Comparison of ENCODE assay signal across 18 mouse cellular contexts in genomic region chr6:137001267-137002168, GRCm38 (mm10). TPM values are rescaled to one million over a fixed set of nuclear protein-coding genes. Genes with fewer than 3 reads are reported as not detected.
DNase-seq lines count a peak whose midpoint lies in the region; ATAC-seq and TF ChIP-seq lines count a peak whose summit lies in the region.
"Had no signal": no experiment of that assay in that cellular context is flagged by ENCODE, and none has a peak within 500 bp of the region (broad histone marks: within the 10 kb centered on the region; RNA-seq: fewer than 3 reads in every experiment).

No protein-coding gene starts in this region.

- WGBS in heart, embryonic 11.5 days (ENCODE audit: insufficient replicate concordance), result 70% methylated on average over 6 of the region's 6 CpGs
- 64% methylated on average over 6 of the region's 6 CpGs for whole genome bisulfite sequencing in lung, embryonic 15.5 days
- WGBS in embryonic facial prominence, embryonic 14.5 days, result 80% methylated on average over 6 of the region's 6 CpGs
- WGBS in small intestine, adult 2 months, result 46% methylated on average over 6 of the region's 6 CpGs

- no peak for TF ChIP-seq CTCF in small intestine, adult 2 months (IDR thresholded peaks at IDR 0.05; ENCODE audit: extremely low read depth, insufficient read length, insufficient replicate concordance, low read depth, low read length)

- no peak overlapping the region for H3K4me2 ChIP-seq in heart, embryonic 11.5 days
- H3K4me2 ChIP-seq in lung, embryonic 15.5 days, result no peak overlapping the region
- no peak overlapping the region for H3K4me2 ChIP-seq in embryonic facial prominence, embryonic 14.5 days (ENCODE audit: low read depth, low read length)

- H3K27ac ChIP-seq in heart, embryonic 11.5 days (ENCODE audit: low read depth, low read length), result no peak overlapping the region
- peak overlapping the region; percentile 67 for H3K27ac ChIP-seq in lung, embryonic 15.5 days
- no peak overlapping the region for H3K27ac ChIP-seq in embryonic facial prominence, embryonic 14.5 days (replicated peaks; ENCODE audit: low read depth, low read length)
- peak overlapping the region; percentile 78 for H3K27ac ChIP-seq in small intestine, adult 2 months (ENCODE audit: insufficient read depth, low read depth, low read length)

- H3K4me3 ChIP-seq in heart, embryonic 11.5 days (ENCODE audit: low read depth, low read length), result no peak overlapping the region
- no peak overlapping the region for H3K4me3 ChIP-seq in lung, embryonic 15.5 days
- no peak overlapping the region for H3K4me3 ChIP-seq in embryonic facial prominence, embryonic 14.5 days (ENCODE audit: low read depth, low read length)
- no peak overlapping the region for H3K4me3 ChIP-seq in small intestine, adult 2 months (ENCODE audit: low read depth, low read length)

- H3K4me1 ChIP-seq in heart, embryonic 11.5 days (ENCODE audit: control insufficient read depth, insufficient read depth, low read length), result no peaks in the 10 kb centered on the region; the same call in 1 of the 2 replicates
- peaks cover 11% of the 10 kb centered on the region for H3K4me1 ChIP-seq in lung, embryonic 15.5 days
- H3K4me1 ChIP-seq in embryonic facial prominence, embryonic 14.5 days (ENCODE audit: control insufficient read depth, insufficient read depth, low read length), result no peaks in the 10 kb centered on the region
- H3K4me1 ChIP-seq in small intestine, adult 2 months (ENCODE audit: control insufficient read depth, insufficient read depth, insufficient read length, low read length), result peaks cover 6% of the 10 kb centered on the region

- H3K27me3 ChIP-seq in heart, embryonic 11.5 days (ENCODE audit: control insufficient read depth, insufficient read depth, low read length), result no peaks in the 10 kb centered on the region
- H3K27me3 ChIP-seq in lung, embryonic 15.5 days, result no peaks in the 10 kb centered on the region
- no peaks in the 10 kb centered on the region for H3K27me3 ChIP-seq in embryonic facial prominence, embryonic 14.5 days (replicated peaks; ENCODE audit: control insufficient read depth, insufficient read depth, low read length)
- H3K27me3 ChIP-seq in small intestine, adult 2 months (ENCODE audit: control insufficient read depth, insufficient read depth, low read length), result no peaks in the 10 kb centered on the region
- H3K27me3 ChIP-seq: Patski had no signal

- 0 out of 2 replicates have a peak, but pooled peaks have one; percentile 31 for ATAC-seq in heart, embryonic 11.5 days (replicated peaks; ENCODE audit: insufficient number of reproducible peaks, low FRiP score, low TSS enrichment)
- peak; percentile 75; the same call in 1 of the 2 replicates for ATAC-seq in lung, embryonic 15.5 days (ENCODE audit: borderline replicate concordance, extremely low read depth, low FRiP score, low TSS enrichment)
- no peak for ATAC-seq in embryonic facial prominence, embryonic 14.5 days (ENCODE audit: low read depth)
- ATAC-seq: Patski had no signal

- H3K9ac ChIP-seq in heart, embryonic 11.5 days (ENCODE audit: low read depth, low read length), result no peak overlapping the region
- H3K9ac ChIP-seq in lung, embryonic 15.5 days, result no peak overlapping the region
- no peak overlapping the region for H3K9ac ChIP-seq in embryonic facial prominence, embryonic 14.5 days (ENCODE audit: low read depth, low read length)

- DNase-seq in heart, adult 8-10 months (ENCODE audit: low spot score), result no peak
- no peak for DNase-seq in lung, postnatal 14 days
- peak; percentile 51 for DNase-seq in embryonic facial prominence, embryonic 14.5 days (ENCODE audit: low spot score)
- DNase-seq in adrenal gland, adult (ENCODE audit: inconsistent age in 2 of 2, low spot score in 1 of 2), result no peak
- no peak for DNase-seq in cerebellum, postnatal 14 days
- DNase-seq: adrenal gland, postnatal 25 days; heart, adult 11 months; heart, postnatal 14 days; kidney, adult 2 months; layer of hippocampus, adult 9-11 months; left cerebral cortex, postnatal 4 days; lung, adult 2 months; right cerebral cortex, postnatal 14 days; thymus, postnatal 14 days had no signal

- no peak for TF ChIP-seq POLR2A in small intestine, adult 2 months (IDR thresholded peaks at IDR 0.05; ENCODE audit: low read depth, low read length)

- no peaks in the 10 kb centered on the region for H3K36me3 ChIP-seq in heart, embryonic 11.5 days (ENCODE audit: control insufficient read depth, insufficient read depth, low read length)
- no peaks in the 10 kb centered on the region for H3K36me3 ChIP-seq in lung, embryonic 15.5 days
- H3K36me3 ChIP-seq in embryonic facial prominence, embryonic 14.5 days (ENCODE audit: control insufficient read depth, insufficient read depth, low read length), result no peaks in the 10 kb centered on the region
- H3K36me3 ChIP-seq in small intestine, adult 2 months (ENCODE audit: control insufficient read depth, insufficient read depth, low read length), result no peaks in the 10 kb centered on the region

- no peaks in the 10 kb centered on the region for H3K9me3 ChIP-seq in heart, embryonic 11.5 days (replicated peaks; ENCODE audit: control insufficient read depth, low read length)
- no peaks in the 10 kb centered on the region for H3K9me3 ChIP-seq in lung, embryonic 15.5 days
- no peaks in the 10 kb centered on the region for H3K9me3 ChIP-seq in embryonic facial prominence, embryonic 14.5 days (ENCODE audit: control insufficient read depth, low read length)

RNA-seq across cellular contexts. Expression of gene Arhgdib, which starts 59.8 kb away (rescaled TPM):
- 115 and 128 TPM in 2 replicates for polyA plus RNA-seq in heart, embryonic 11.5 days (2014; fragmentation: Nextera tagmentation; extraction: Ambion mirVana)
- total RNA-seq in heart, adult 8-10 months (2022), result 10 to 100 TPM; 19.6 to 27.6 (median 22.0) TPM
- 69.8 and 82.9 TPM in 2 replicates for polyA plus RNA-seq in lung, embryonic 15.5 days (2015; fragmentation: Nextera tagmentation; extraction: Ambion mirVana)
- polyA plus RNA-seq in embryonic facial prominence, embryonic 14.5 days (2014; fragmentation: Nextera tagmentation; extraction: Ambion mirVana), result 117 and 118 TPM in 2 replicates
- polyA plus RNA-seq in small intestine, adult 2 months (2012; rRNA removed), result 11.2 and 22.6 TPM in 2 replicates

Comparison
In these comparisons a context has a peak if more than half of its experiments do, and no peak if none do; other contexts are left out.
1. H3K27ac ChIP-seq: peak in lung, embryonic 15.5 days (single experiment) and small intestine, adult 2 months (single experiment); none in heart, embryonic 11.5 days (single experiment) and embryonic facial prominence, embryonic 14.5 days (single experiment).